Mouse (Mus musculus): ENCODE results near the gene Sec13. TPM values are rescaled to one million over a fixed set of nuclear protein-coding genes. Genes with fewer than 3 reads are reported as not detected.

Sec13 gene
- polyA plus RNA-seq, 1 experiment from 2014 or later = 239 TPM

DNA sequence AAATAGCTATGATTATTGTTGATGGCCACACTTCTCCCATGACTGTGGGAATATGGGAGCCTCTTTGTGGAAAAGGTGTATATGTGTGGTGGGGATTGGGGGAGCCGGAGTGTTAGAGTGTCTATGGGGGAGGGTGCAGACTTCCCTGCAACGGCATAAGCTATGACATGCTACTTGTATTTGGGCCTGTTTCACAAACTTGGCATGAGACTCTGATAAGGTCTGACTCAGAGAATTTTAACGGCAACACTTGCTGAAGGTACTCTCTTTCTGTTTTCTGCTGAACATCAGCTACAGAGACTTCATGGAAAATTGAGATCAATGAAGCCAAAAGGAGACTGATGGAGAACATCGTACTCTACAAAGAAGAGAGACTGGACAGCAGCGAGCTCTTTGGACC lies 47.2 kb downstream of the Sec13 start:
- Histone ChIP-seq H3K27me3 (ENCODE audit: control insufficient read depth, insufficient read depth, low read depth, low read length) (no peaks in the 10 kb centered on the region), H3K27ac (ENCODE audit: low read length) (no peak overlapping the region), H3K4me3 (ENCODE audit: low read length) (no peak overlapping the region), H3K4me1 (replicated peaks; ENCODE audit: control insufficient read depth, insufficient read depth, low read length) (peaks cover 25% of the 10 kb centered on the region), H3K9me3 (ENCODE audit: control insufficient read depth, low read length) (no peaks in the 10 kb centered on the region), H3K4me2 (ENCODE audit: low read depth, low read length) (no peak overlapping the region), H3K9ac (ENCODE audit: low read length) (no peak overlapping the region), H3K36me3 (ENCODE audit: control insufficient read depth, insufficient read depth, low read length) (no peaks in the 10 kb centered on the region)
- 86% methylated on average over 5 of the region's 5 CpGs for WGBS
- ATAC-seq (ENCODE audit: low read depth) = no peak

DNA sequence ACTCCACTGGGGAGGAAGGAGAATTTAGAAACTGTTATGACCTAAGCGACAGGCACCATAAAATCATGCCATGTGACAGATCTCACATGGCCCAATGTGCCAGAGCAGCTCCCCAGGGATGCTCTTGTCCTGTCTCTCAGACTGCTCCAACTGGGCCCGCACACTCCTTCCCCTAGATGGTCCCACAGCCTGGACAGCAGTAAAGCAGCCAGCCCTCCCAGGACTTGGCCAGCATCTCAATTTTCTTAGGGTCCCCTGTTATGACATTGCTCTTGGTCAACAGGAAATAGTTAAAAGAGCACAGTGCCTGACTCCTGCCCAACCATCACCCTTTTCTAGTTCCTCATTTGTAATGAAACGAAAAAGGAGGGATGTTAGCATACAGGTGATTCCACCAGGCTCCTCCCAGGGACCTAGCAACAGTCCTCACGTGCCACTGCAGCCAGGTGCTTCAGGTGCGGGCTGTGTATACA lies 47.8 kb downstream of the Sec13 start:
- no peak overlapping the region for H3K4me2 ChIP-seq (ENCODE audit: low read depth, low read length)
- H3K27ac ChIP-seq (ENCODE audit: low read length) = no peak overlapping the region
- WGBS = 79% methylated on average over 5 of the region's 5 CpGs

DNA sequence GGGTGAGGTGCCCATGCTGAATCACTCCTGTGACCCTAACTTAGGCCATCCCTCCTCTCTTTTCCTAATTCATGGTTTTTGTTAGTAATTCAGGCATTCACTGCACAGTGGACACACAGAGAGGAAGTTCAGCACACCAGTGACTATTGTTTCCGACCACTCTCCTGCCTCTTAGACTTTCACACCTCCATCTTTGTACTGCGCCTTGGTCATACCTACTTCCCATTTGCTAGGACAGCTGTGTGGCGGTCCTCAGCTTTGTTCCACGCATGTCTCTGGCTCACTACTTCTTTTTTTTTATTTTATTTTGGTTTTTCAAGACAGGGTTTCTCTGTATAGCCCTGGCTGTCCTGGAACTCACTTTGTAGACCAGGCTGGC lies 49.5 kb downstream of the Sec13 start:
- WGBS = 57% methylated on average over 4 of the region's 4 CpGs
- no peak for ATAC-seq (ENCODE audit: low read depth)
- peak overlapping the region; percentile 23 for H3K4me3 ChIP-seq (ENCODE audit: low read length)

More for the DNA sequence above, 47.8 kb downstream of the Sec13 start:
- no peaks in the 10 kb centered on the region for H3K27me3 ChIP-seq (ENCODE audit: control insufficient read depth, insufficient read depth, low read depth, low read length)
- H3K9me3 ChIP-seq (ENCODE audit: control insufficient read depth, low read length) = no peaks in the 10 kb centered on the region
- H3K9ac ChIP-seq (ENCODE audit: low read length) = no peak overlapping the region
- no peaks in the 10 kb centered on the region for H3K36me3 ChIP-seq (ENCODE audit: control insufficient read depth, insufficient read depth, low read length)
- no peak for ATAC-seq (ENCODE audit: low read depth)
- H3K4me1 ChIP-seq (replicated peaks; ENCODE audit: control insufficient read depth, insufficient read depth, low read length) = peaks cover 22% of the 10 kb centered on the region
- H3K4me3 ChIP-seq (ENCODE audit: low read length) = no peak overlapping the region

DNA sequence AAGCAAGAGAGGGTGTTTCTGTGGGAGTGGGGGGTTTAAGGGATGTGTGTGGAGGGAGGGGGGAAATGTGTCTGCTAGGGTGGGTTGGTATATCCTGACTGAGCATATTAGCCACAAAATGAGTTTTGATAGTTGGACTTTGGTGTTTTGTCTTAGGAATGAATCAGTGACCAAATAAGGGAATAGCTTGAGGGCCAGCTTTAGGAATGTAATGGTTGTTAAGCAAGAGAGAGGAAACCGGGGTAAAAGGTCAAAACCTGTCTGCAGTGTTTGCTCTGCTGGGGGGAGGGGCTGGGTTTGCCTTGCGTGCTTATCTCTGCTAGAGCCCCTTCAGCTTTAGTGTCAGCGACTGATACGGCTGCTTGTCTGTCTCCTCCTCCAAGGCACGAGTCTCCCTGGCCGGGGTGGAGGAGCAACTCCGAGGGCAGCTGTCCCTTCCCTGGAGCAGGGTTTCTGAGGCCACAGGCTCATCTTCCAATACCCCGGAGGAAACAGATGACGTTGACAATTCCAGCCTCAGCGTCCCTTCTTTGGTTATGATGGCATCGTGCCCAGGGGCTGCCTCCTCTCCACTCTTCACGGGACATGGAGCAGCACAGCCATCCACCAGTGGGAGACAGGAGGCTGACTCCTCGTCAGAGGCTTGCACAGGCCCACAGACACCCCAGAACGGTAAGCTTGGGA lies 50.0 kb downstream of the Sec13 start:
- peak overlapping the region; percentile 51 for H3K4me2 ChIP-seq (ENCODE audit: low read depth, low read length)
- H3K36me3 ChIP-seq (ENCODE audit: control insufficient read depth, insufficient read depth, low read length) = no peaks in the 10 kb centered on the region
- H3K4me1 ChIP-seq (replicated peaks; ENCODE audit: control insufficient read depth, insufficient read depth, low read length) = peaks cover 17% of the 10 kb centered on the region
- H3K9me3 ChIP-seq (ENCODE audit: control insufficient read depth, low read length) = no peaks in the 10 kb centered on the region
- peak; percentile 81 for ATAC-seq (ENCODE audit: low read depth)
- no peaks in the 10 kb centered on the region for H3K27me3 ChIP-seq (ENCODE audit: control insufficient read depth, insufficient read depth, low read depth, low read length)
- H3K4me3 ChIP-seq (ENCODE audit: low read length) = peak overlapping the region; percentile 23
- peak overlapping the region; percentile 60 for H3K9ac ChIP-seq (ENCODE audit: low read length)
- WGBS = under 1% methylated on average over 14 of the region's 14 CpGs
- H3K27ac ChIP-seq (ENCODE audit: low read length) = peak overlapping the region; percentile 79

More for the DNA sequence above, 49.5 kb downstream of the Sec13 start:
- peak overlapping the region; percentile 79 for H3K27ac ChIP-seq (ENCODE audit: low read length)
- peaks cover 22% of the 10 kb centered on the region for H3K4me1 ChIP-seq (replicated peaks; ENCODE audit: control insufficient read depth, insufficient read depth, low read length)
- H3K36me3 ChIP-seq (ENCODE audit: control insufficient read depth, insufficient read depth, low read length) = no peaks in the 10 kb centered on the region
- H3K9ac ChIP-seq (ENCODE audit: low read length) = peak overlapping the region; percentile 60
- peak overlapping the region; percentile 51 for H3K4me2 ChIP-seq (ENCODE audit: low read depth, low read length)
- H3K9me3 ChIP-seq (ENCODE audit: control insufficient read depth, low read length) = no peaks in the 10 kb centered on the region
- H3K27me3 ChIP-seq (ENCODE audit: control insufficient read depth, insufficient read depth, low read depth, low read length) = no peaks in the 10 kb centered on the region

DNA sequence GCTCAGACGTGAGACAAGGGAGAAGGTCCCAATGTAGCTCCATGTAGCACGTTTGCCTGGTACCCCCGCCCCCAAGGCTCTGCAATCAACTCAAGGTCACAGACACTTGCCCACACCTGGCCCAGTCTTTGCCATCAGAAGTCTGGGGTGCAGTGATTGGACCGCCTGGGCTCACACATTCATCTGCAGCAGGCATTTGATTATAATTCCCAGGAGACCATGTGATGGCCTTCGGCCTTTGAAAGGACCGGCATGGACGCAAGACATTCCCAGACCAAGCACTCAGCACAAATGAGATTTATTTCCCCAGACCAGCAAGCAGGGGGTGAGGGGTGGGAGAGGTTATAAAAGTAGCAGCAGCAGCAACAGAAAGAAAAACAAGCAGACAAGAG lies 50.5 kb downstream of the Sec13 start:
- WGBS = 17% methylated on average over 7 of the region's 7 CpGs
- Histone ChIP-seq H3K9ac (ENCODE audit: low read length) (peak overlapping the region; percentile 21), H3K27me3 (ENCODE audit: control insufficient read depth, insufficient read depth, low read depth, low read length) (no peaks in the 10 kb centered on the region), H3K4me2 (ENCODE audit: low read depth, low read length) (peak overlapping the region; percentile 51; the same call in 1 of the 2 replicates), H3K9me3 (ENCODE audit: control insufficient read depth, low read length) (no peaks in the 10 kb centered on the region), H3K36me3 (ENCODE audit: control insufficient read depth, insufficient read depth, low read length) (no peaks in the 10 kb centered on the region), H3K4me3 (ENCODE audit: low read length) (no peak overlapping the region), H3K4me1 (replicated peaks; ENCODE audit: control insufficient read depth, insufficient read depth, low read length) (peaks cover 17% of the 10 kb centered on the region), H3K27ac (ENCODE audit: low read length) (peak overlapping the region; percentile 79)
- ATAC-seq (ENCODE audit: low read depth) = peak; percentile 13

DNA sequence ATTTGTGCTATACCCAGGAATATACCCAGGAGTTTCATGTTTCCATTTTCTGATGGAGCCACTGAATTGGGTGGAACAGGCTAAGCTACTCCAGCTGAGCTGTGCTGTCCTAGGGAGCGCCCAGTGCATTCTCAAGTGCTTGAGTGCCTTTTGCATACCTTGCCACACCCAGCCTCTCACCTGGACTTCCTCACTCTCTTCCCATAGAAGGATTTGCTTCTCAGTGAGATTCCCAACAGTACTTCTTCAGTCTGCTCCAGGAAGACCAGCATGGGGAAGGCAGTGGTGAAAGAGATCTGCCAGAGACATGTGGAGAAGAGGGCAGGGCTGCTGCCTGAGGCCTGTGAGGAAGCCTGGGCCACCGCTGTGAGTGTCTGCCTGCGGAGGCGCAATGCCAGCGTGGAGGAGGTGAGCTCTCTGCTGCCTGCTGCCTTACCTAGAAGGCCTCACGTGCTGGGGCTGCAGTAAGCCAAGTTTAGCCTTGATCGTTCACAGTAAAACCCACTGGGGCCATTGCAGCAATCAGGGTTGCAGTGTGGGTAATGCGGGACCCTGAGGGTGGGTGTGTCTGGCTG lies 53.9 kb downstream of the Sec13 start:
- peak overlapping the region; percentile 58 for H3K4me2 ChIP-seq (ENCODE audit: low read depth, low read length)
- no peaks in the 10 kb centered on the region for H3K9me3 ChIP-seq (ENCODE audit: control insufficient read depth, low read length)
- no peaks in the 10 kb centered on the region for H3K27me3 ChIP-seq (ENCODE audit: control insufficient read depth, insufficient read depth, low read depth, low read length)
- H3K9ac ChIP-seq (ENCODE audit: low read length) = peak overlapping the region; percentile 59
- WGBS = 49% methylated on average over 8 of the region's 8 CpGs
- peak overlapping the region; percentile 94 for H3K27ac ChIP-seq (ENCODE audit: low read length)
- H3K4me3 ChIP-seq (ENCODE audit: low read length) = peak overlapping the region; percentile 37
- ATAC-seq (ENCODE audit: low read depth) = peak; percentile 82
- H3K4me1 ChIP-seq (replicated peaks; ENCODE audit: control insufficient read depth, insufficient read depth, low read length) = peaks cover 17% of the 10 kb centered on the region
- no peaks in the 10 kb centered on the region for H3K36me3 ChIP-seq (ENCODE audit: control insufficient read depth, insufficient read depth, low read length)

DNA sequence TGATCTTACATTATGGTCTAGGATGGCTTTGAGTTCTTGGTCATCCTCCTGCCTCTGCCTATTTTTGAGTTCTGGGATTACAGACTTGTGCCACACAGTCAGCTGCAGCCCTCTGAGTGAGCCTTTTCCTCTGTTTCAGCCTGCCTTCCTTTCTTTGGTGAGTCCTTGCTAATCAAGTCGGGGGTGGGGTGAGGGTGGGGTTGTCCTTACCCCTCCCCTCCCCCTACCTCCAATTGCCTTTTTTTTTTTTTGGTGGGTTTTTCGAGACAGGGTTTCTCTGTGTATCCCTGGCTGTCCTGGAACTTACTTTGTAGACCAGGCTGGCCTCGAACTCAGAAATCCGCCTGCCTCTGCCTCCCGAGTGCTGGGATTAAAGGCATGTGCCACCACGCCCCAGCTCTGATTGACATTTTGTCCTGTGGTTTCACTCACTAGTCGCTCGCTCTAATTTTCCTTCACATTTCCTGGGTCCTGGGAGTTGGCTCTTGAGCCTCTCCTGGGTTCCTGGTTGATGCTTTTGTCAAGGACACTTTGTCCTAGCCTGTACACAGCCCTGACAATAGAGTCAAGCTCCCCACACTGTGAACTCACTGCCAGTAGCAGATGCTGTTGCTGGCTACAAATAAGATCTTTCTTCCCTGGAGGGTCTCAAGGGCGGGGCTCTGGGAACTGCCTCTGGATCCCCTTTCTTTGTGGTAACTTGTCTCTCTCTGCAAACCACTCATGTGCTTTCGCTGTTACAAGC lies 57.3 kb downstream of the Sec13 start:
- H3K4me1 ChIP-seq (replicated peaks; ENCODE audit: control insufficient read depth, insufficient read depth, low read length) = peaks cover 2% of the 10 kb centered on the region; the same call in 1 of the 2 replicates
- ATAC-seq (ENCODE audit: low read depth) = no peak
- no peaks in the 10 kb centered on the region for H3K27me3 ChIP-seq (ENCODE audit: control insufficient read depth, insufficient read depth, low read depth, low read length)
- H3K9ac ChIP-seq (ENCODE audit: low read length) = no peak overlapping the region
- 85% methylated on average over 10 of the region's 10 CpGs for WGBS
- H3K4me3 ChIP-seq (ENCODE audit: low read length) = no peak overlapping the region
- H3K4me2 ChIP-seq (ENCODE audit: low read depth, low read length) = no peak overlapping the region
- H3K9me3 ChIP-seq (ENCODE audit: control insufficient read depth, low read length) = no peaks in the 10 kb centered on the region
- H3K27ac ChIP-seq (ENCODE audit: low read length) = no peak overlapping the region
- no peaks in the 10 kb centered on the region for H3K36me3 ChIP-seq (ENCODE audit: control insufficient read depth, insufficient read depth, low read length)

DNA sequence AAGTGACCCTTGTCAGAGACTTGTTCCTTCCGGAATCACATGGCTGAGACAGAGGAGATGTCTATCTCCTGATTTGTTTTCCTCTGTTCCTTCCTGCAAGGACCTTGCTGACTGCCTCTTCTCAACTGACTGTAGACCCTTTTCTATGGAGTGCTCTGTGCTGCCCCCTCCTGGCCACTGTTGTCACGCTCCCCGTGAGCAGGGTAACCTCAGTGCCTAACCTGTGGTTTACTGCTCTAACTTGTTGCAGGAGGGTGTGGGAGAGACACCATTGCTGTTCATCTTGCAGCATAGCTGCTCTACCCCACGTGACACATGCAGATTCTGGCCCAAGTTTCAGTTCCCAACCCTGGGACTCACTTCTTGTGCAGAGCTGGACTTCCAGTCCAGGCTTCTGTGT lies 59.3 kb downstream of the Sec13 start:
- Histone ChIP-seq H3K27ac (ENCODE audit: low read length) (no peak overlapping the region), H3K27me3 (ENCODE audit: control insufficient read depth, insufficient read depth, low read depth, low read length) (no peaks in the 10 kb centered on the region), H3K4me1 (replicated peaks; ENCODE audit: control insufficient read depth, insufficient read depth, low read length) (no peaks in the 10 kb centered on the region), H3K4me3 (ENCODE audit: low read length) (no peak overlapping the region), H3K9me3 (ENCODE audit: control insufficient read depth, low read length) (no peaks in the 10 kb centered on the region), H3K4me2 (ENCODE audit: low read depth, low read length) (no peak overlapping the region), H3K36me3 (ENCODE audit: control insufficient read depth, insufficient read depth, low read length) (no peaks in the 10 kb centered on the region), H3K9ac (ENCODE audit: low read length) (no peak overlapping the region)
- WGBS = 20% methylated on average over 4 of the region's 4 CpGs
- ATAC-seq (ENCODE audit: low read depth) = peak; percentile 81

DNA sequence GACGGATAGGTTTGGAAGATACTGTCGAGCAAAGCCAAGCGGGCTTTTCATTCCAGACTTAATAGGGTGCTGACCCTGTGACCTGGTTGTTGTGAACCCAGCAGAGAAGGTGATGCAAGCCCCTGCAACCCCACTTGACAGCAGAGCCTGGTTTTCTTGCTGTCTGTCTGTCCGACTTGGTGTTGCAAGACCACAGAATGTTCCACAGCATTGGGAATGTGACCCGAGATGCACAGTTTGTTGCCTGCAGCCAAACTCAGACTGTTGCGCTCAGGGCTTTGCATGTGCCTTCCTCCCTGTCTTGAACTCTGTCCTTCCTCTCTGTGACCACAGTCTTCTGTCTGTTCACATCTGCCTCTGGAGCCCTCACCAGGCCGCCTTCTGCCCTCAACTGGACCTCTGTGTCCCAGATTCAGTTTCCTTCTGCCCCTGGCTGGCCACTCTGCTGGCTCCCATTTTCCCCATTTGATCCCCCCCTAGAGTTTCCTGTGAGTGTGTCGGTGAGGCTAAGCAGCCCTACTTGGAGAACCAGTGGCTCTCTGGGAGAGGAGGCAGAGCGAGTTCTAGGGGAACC lies 60.5 kb downstream of the Sec13 start:
- Histone ChIP-seq H3K36me3 (ENCODE audit: control insufficient read depth, insufficient read depth, low read length) (no peaks in the 10 kb centered on the region), H3K4me1 (replicated peaks; ENCODE audit: control insufficient read depth, insufficient read depth, low read length) (no peaks in the 10 kb centered on the region), H3K9ac (ENCODE audit: low read length) (no peak overlapping the region), H3K4me2 (ENCODE audit: low read depth, low read length) (no peak overlapping the region), H3K9me3 (ENCODE audit: control insufficient read depth, low read length) (no peaks in the 10 kb centered on the region), H3K27me3 (ENCODE audit: control insufficient read depth, insufficient read depth, low read depth, low read length) (no peaks in the 10 kb centered on the region), H3K27ac (ENCODE audit: low read length) (no peak overlapping the region), H3K4me3 (ENCODE audit: low read length) (no peak overlapping the region)
- 74% methylated on average over 9 of the region's 9 CpGs for WGBS
- ATAC-seq (ENCODE audit: low read depth) = no peak

Measured in lung, embryonic 16.5 days (tissue).